23 mouse cellular contexts compared by ENCODE assay signal in genomic region chr1:57301260-57301979, GRCm38 (mm10).
DNase-seq lines count a peak whose midpoint lies in the region; ATAC-seq lines count a peak whose summit lies in the region.
"Had no signal": no experiment of that assay in that cellular context is flagged by ENCODE, and none has a peak within 500 bp of the region (broad histone marks: within the 10 kb centered on the region; RNA-seq: fewer than 3 reads in every experiment).

No protein-coding gene starts in this region.

- H3K4me2 ChIP-seq in forebrain, embryonic 14.5 days (ENCODE audit: low read length) = no peak overlapping the region
- no peak overlapping the region for H3K4me2 ChIP-seq in forebrain, embryonic 12.5 days
- H3K4me2 ChIP-seq in embryonic facial prominence, embryonic 15.5 days (replicated peaks) = no peak overlapping the region
- H3K4me2 ChIP-seq: heart, embryonic 11.5 days; hindbrain, embryonic 13.5 days; intestine, embryonic 15.5 days; kidney, embryonic 15.5 days had no signal

- 55% methylated on average over 8 of the region's 8 CpGs for WGBS in forebrain, embryonic 14.5 days
- WGBS in forebrain, embryonic 12.5 days = 64% methylated on average over 8 of the region's 8 CpGs
- 34% methylated on average over 8 of the region's 8 CpGs for WGBS in embryonic facial prominence, embryonic 15.5 days

- ATAC-seq in forebrain, embryonic 14.5 days = peak; percentile 37; the same call in 1 of the 2 replicates
- no peak for ATAC-seq in forebrain, embryonic 12.5 days (ENCODE audit: low FRiP score)
- ATAC-seq in embryonic facial prominence, embryonic 15.5 days (ENCODE audit: insufficient number of reproducible peaks, low FRiP score, low TSS enrichment, low read depth) = 0 out of 2 replicates have a peak, but pooled peaks have one; percentile 19
- ATAC-seq: CD4-positive, CD25-positive, alpha-beta regulatory T cell, adult 4 months; hindbrain, embryonic 16.5 days; intestine, embryonic 15.5 days had no signal

- DNase-seq in forebrain, embryonic 14.5 days (ENCODE audit: low spot score) = no peak
- DNase-seq in R1 (ENCODE audit: low read depth, low spot score) = peak; percentile 25
- no peak for DNase-seq in c-Kit-positive CD71-positive TER-119-positive erythroid progenitor cells, embryonic 14.5 days (ENCODE audit: low spot score)
- DNase-seq in gastrocnemius, adult 8-10 months (ENCODE audit: low spot score in 2 of 2) = no peak
- DNase-seq: adrenal gland, adult 2 months; adrenal gland, postnatal 14 days; cerebellum, adult 11-12 months; cerebellum, adult 8-10 months; cerebellum, postnatal 10 days; cerebellum, postnatal 36 days; embryo, embryonic 11 days; gastrocnemius, postnatal 14 days; heart, adult 11 months; kidney, adult 11 months; kidney, adult 8-10 months had no signal

- no peaks in the 10 kb centered on the region for H3K36me3 ChIP-seq in forebrain, embryonic 14.5 days (ENCODE audit: control insufficient read depth, insufficient read depth, low read length)
- no peaks in the 10 kb centered on the region for H3K36me3 ChIP-seq in forebrain, embryonic 12.5 days (replicated peaks)
- no peaks in the 10 kb centered on the region for H3K36me3 ChIP-seq in embryonic facial prominence, embryonic 15.5 days
- H3K36me3 ChIP-seq: hindbrain, embryonic 13.5 days; intestine, embryonic 15.5 days; kidney, embryonic 15.5 days had no signal

- H3K27ac ChIP-seq in forebrain, embryonic 14.5 days (ENCODE audit: low read depth, low read length) = peak overlapping the region; percentile 50; the same call in 1 of the 2 replicates
- H3K27ac ChIP-seq in forebrain, embryonic 12.5 days = no peak overlapping the region
- 0 out of 2 replicates have a peak overlapping the region, but pooled peaks have one; percentile 22 for H3K27ac ChIP-seq in embryonic facial prominence, embryonic 15.5 days (replicated peaks)
- H3K27ac ChIP-seq: hindbrain, embryonic 13.5 days; intestine, embryonic 15.5 days; kidney, embryonic 15.5 days had no signal

- H3K4me3 ChIP-seq in forebrain, embryonic 14.5 days (ENCODE audit: low read depth, low read length) = no peak overlapping the region
- H3K4me3 ChIP-seq in forebrain, embryonic 12.5 days (replicated peaks) = no peak overlapping the region
- no peak overlapping the region for H3K4me3 ChIP-seq in embryonic facial prominence, embryonic 15.5 days (replicated peaks)
- H3K4me3 ChIP-seq: hindbrain, embryonic 13.5 days; intestine, embryonic 15.5 days; kidney, embryonic 15.5 days had no signal

- no peaks in the 10 kb centered on the region for H3K27me3 ChIP-seq in forebrain, embryonic 14.5 days (replicated peaks; ENCODE audit: control insufficient read depth, insufficient read depth, low read length)
- H3K27me3 ChIP-seq in forebrain, embryonic 12.5 days = no peaks in the 10 kb centered on the region
- H3K27me3 ChIP-seq in embryonic facial prominence, embryonic 15.5 days = no peaks in the 10 kb centered on the region
- H3K27me3 ChIP-seq: hindbrain, embryonic 13.5 days; intestine, embryonic 15.5 days; kidney, embryonic 15.5 days had no signal

- no peaks in the 10 kb centered on the region for H3K4me1 ChIP-seq in forebrain, embryonic 14.5 days (ENCODE audit: control insufficient read depth, insufficient read depth, low read length)
- no peaks in the 10 kb centered on the region for H3K4me1 ChIP-seq in forebrain, embryonic 12.5 days
- peaks cover 9% of the 10 kb centered on the region; the same call in 1 of the 2 replicates for H3K4me1 ChIP-seq in embryonic facial prominence, embryonic 15.5 days
- H3K4me1 ChIP-seq: hindbrain, embryonic 13.5 days; intestine, embryonic 15.5 days; kidney, embryonic 15.5 days had no signal

- no peak overlapping the region for H3K9ac ChIP-seq in forebrain, embryonic 14.5 days (ENCODE audit: low read length)
- H3K9ac ChIP-seq in forebrain, embryonic 12.5 days = no peak overlapping the region
- H3K9ac ChIP-seq in embryonic facial prominence, embryonic 15.5 days = no peak overlapping the region
- H3K9ac ChIP-seq: hindbrain, embryonic 13.5 days; intestine, embryonic 15.5 days; kidney, embryonic 15.5 days had no signal

- H3K9me3 ChIP-seq in forebrain, embryonic 14.5 days (replicated peaks; ENCODE audit: control insufficient read depth, low read length) = no peaks in the 10 kb centered on the region
- H3K9me3 ChIP-seq in forebrain, embryonic 12.5 days = no peaks in the 10 kb centered on the region
- no peaks in the 10 kb centered on the region for H3K9me3 ChIP-seq in embryonic facial prominence, embryonic 15.5 days (replicated peaks)
- H3K9me3 ChIP-seq: hindbrain, embryonic 13.5 days; intestine, embryonic 15.5 days; kidney, embryonic 15.5 days had no signal
